Mouse (Mus musculus) cerebellum, adult 11-12 months (tissue): ENCODE measurements around the gene Pmepa1.
A peak's percentile ranks its signal among the peaks of the same experiment; 100 is the strongest.

ENCODE experiments used
- DNase-seq: peaks from one replicate; pipeline ENCODE4 v3.0.0; 2022

The Pmepa1 gene

DNA sequence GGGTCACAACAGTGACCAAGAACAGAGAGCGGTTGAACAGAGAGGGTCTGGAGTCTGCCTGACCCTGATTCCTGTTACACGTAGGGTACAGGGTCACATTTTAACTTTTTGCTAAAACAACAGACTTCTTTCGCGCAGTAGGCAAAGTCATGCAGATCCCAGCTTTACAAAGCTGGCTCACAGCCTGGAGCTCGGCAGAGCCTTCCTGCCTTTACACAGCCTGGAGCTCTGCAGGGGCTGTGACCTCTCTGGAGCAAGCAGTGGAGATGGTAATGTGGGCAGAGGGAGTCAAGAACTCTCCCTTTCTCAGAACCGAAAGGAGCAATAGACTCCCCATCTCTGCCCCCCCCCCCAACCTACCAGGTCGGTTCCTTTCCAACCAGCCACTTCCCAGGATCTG is 51.5 kb downstream of the Pmepa1 start:
- no peak for DNase-seq

GRCm38 (mm10) chr2:173224097-173224496 is 52.2 kb downstream of the Pmepa1 start:
- no peak for DNase-seq

DNA sequence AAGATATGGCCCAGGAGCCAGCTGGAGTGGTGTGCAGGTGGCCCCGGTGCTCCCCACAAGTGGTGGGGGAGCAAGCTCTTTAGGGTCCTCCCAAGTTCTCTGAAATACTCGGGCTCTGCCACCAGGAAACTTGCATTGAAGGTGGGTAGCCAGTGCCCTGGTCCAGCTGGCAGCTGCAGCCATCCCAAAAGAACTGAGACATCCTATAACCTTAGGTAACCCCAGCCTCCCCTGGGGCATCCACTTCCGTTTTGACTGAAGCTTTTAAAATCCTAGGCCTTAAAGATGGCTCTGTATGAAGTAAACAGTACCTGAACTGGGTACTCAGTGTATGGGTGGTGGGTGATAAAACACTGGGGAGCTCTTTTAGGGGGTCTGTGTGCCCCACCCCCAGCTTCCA is 52.8 kb downstream of the Pmepa1 start:
- no peak for DNase-seq

DNA sequence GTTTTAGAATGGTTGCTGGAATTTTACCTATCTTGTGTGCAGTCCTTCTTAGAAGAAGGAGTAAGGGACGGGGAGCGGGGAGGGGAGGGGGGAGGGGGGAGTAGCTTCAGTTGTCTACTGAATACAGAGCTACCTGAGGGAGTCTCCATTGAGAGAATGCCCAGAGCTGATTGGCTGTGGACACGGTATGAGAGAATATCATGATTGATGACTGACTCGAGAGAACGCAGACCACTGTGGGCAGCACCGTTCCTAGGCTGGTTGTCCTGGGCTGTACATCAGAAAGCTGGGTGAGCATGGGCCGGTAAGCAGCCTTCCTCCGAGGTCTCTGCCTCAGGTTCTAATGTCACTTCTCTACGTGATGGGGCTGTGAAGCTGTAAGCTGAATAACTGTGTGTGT is 55.6 kb downstream of the Pmepa1 start:
- DNase-seq: no peak

- DNase-seq: no peak
These were observed 56.9 kb downstream of the Pmepa1 start for GRCm38 (mm10) chr2:173219256-173219954.

DNA sequence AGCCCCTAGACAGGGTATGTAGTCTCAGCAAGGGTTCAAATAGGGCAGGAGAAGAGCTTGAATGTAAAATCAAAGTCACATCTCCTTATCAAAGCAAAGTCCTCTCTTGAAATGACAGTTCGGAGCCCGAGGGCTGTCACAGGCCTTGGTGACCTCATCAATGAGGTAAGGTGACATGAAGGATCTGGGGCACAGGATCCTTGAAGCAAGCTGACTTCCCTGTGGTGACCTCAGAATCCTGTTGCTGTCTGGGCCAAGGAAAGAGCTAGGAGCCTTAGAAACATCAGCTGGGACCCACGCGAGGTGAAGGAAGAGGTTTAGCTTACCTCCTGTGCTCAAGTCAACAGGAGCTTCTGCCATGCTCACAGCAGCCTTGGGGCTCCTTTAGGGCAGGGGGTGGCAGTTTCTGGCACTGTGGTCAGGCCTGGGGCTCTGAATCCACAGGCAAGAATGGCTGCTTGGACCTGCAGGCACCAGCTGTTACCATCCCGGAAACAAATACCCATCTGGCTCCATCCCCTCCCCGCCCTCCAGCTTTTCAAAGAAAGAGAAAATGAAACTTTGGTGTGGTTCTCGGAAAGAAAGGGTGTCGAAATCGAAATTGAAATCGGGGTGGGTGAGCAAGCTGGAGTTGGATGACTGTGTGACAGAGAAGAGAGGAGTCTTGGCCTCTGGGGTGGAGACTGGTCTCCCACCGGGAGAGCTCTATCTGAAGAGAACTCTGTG is 57.8 kb downstream of the Pmepa1 start, which contains the start of gene Zbp1:
Zbp1 (minus strand) TSS at position 508 of the 726 bp plus-strand sequence.
- no peak for DNase-seq

- DNase-seq: no peak
These were observed 58.5 kb downstream of the Pmepa1 start for GRCm38 (mm10) chr2:173217763-173218258.

GRCm38 (mm10) chr2:173217246-173217645 is 59.1 kb downstream of the Pmepa1 start:
- DNase-seq: no peak

DNA sequence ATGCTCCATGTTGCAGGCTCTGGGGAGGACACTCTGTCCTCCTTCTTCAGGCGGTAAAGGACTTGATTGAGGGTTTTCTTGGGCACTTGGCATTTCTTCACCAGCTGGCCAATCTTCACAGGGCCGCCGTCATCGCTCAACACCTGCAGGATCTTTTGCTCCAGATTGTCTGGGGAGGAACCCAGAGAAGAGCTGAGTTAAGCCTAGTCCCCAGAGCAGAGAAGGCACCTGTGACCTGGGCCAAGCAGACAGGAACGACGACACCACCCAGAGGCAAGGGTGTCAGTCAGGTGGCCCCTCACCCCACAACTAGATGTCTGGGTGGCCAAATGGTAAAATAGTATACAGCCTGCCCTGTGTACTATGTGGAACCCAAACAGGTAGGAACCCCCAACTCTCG is 59.5 kb downstream of the Pmepa1 start:
- DNase-seq: no peak

DNA sequence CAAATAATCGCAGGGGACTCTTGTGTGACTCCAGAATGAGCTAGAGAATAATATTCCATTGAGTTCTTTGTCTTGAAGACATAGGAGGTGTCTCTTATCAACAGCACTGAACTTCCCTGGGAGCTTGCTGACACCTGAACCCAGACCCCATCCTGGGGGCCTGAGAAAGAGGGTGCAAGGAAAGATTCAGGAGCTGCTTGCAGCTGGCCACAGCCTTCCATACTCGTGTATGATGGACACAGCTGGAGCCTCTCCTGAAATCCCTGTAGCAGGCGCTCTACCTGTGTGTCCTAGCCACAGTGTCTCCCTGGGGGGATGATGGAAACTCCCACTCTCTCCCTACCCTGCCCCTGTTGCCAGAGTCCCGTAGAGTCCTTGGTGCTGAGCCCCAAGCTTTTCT is 64.1 kb downstream of the Pmepa1 start:
- no peak for DNase-seq

DNA sequence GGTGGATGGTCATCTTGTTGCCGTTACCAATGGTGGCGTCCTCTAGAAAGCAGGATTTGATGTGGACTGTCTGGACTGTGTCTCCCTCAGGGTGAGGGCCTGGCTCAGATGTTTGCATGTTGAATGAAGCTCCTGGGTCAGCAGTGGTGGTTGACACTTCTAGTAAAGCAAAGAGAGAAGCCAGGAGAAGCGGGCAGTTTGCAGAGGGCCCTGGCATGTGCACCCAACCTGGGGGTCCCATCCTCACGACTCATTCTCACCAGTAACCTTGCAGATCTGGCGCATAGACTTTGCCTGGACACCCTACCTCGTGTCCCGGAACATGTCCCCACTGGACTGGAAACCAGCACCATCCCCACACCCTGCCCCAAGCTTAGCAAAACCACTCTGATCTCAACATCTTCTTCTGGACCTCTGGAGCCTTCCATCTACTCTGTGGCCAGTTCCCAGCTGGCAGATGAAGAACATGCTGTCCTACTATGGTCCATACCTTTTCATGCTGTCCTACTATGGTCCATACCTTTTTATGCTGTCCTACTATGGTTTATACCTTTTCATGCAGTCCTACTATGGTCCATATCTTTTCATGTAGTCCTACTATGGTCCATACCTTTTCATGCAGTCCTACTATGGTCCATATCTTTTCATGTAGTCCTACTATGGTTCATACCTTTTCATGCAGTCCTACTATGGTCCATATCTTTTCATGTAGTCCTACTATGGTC is 67.1 kb downstream of the Pmepa1 start:
- no peak for DNase-seq

- no peak for DNase-seq
These were observed 69.3 kb downstream of the Pmepa1 start for GRCm38 (mm10) chr2:173207051-173207450.

GRCm38 (mm10) chr2:173205563-173206099 is 70.7 kb downstream of the Pmepa1 start:
- no peak for DNase-seq

- no peak for DNase-seq
These were observed 71.7 kb downstream of the Pmepa1 start for GRCm38 (mm10) chr2:173204671-173205070.

DNA sequence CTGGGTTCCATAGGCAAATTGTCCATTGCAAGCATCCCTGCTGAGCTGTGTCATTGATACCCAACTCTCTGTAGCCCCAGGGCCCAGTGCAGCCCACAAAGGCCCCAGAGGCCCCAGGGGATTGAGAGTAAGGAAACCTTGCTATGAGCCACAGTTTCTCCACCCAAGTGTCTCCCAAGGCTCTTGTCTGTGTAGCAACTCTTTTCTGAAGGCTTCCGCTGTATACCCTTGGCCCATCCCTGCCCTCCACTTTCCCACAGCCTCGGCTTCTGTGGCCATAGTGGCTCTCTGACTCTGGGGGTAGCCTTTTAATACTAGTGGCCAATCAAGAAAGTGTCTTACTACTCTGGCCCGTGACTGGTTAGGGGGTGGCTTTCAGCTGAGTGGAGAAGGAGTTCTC is 72.6 kb downstream of the Pmepa1 start:
- DNase-seq: no peak

DNA sequence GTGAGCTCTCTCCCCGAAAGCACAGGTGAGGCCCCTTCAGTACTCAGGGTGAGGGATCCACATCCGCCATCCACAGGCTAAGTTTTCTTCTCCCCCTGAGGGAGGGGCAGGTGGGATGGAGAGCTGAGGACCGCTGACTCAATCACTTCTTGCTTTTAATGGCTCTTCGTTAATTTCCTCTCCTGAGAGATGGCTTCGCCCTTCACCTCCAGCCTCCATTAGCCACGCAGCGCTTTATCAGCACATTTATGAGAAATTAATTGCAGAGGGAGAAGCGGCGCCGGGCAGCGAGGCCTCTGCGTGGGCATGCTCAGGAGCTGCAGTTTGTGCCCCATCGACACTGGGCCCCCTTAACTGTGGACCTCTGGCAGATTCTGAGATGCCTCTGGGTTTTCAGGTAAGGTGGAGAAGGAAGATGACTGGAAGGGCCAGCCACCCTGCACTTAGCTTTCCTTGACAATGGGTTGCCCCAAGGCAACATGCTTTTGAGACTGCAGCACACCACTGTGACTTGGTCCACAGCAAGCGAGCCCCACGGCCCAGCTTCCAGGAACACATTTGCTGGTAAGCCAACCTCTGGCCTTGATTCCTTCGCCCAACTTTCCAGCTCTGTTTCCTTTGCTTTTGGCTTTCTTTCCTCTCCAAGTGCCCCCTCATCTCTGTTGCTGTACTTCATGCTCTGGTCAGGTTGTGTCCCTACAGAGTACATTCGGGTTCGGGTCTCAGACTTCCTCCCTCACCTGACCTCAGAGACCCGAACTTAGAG is 73.2 kb downstream of the Pmepa1 start:
- DNase-seq: no peak

DNA sequence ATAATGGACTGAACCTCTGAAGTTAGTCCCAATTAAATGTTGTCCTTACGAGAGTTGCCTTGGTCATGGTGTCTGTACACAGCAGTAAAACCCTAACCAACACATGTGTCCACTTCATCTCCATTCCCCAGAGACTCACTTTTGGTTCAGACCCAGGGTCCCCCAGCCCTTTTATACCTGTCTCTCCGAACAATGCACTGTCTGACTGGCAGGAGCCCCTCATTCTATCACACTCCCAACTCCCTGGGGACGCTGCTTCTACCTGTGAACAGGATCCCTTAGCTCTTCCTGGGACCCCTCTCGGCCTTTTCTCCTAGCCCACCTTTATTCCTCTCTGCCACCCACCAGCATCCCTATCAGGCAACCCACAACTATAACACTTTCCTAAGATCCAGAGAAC is 81.5 kb downstream of the Pmepa1 start:
- no peak for DNase-seq

DNA sequence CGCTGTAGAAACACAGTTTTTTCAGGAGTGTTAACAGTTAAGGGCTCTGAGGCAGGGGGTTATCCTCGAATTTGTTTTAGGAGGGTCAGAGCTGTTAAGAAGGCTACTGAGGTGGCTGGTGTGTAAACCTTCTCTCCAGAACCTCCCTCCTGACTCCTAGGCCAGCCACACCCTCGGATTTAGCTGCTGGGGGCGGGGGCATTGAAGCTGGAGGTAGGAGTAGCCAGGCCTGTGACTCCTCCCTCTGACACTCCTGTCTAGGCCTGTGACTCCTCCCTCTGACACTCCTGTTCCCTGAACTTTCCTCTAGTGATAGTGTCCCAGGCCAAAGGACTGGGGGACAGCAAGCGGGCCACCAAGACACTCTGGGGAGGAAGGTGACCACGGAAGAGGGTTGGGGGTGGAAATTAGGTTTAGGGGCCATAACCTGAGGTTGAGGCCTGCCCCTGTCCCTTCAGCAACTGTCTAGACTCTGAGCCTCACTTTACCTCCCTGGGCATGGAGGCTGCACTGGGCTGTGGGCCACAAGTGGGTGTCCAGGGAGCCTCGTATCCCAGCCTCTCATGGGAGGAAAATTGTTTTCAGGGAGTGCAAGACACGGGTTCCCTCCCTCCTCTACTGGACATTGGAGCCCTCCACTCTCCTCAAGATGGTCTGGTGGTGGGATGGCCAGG is 89.0 kb downstream of the Pmepa1 start:
- no peak for DNase-seq

GRCm38 (mm10) chr2:173186047-173186943 is 90.0 kb downstream of the Pmepa1 start:
- DNase-seq: peak; percentile 25

- no peak for DNase-seq
These were observed 91.1 kb downstream of the Pmepa1 start for GRCm38 (mm10) chr2:173185282-173185681.
